Mouse (Mus musculus) right cerebral cortex, postnatal 36 days (tissue): Measurements from ENCODE around the gene Pde4b.

Source experiments
- DNase-seq, 2 experiments: peaks; one replicate each; pipeline ENCODE4 v3.0.0; 2022; ENCODE audit warnings: low spot score in 2 of 2, mixed read lengths in 1 of 2

Pde4b gene

GRCm38 (mm10) chr4:102607744-102608416, 520.5 kb downstream of the Pde4b start:
- peak in 1 of 2 experiments; percentile 64 for DNase-seq

GRCm38 (mm10) chr4:102612596-102612995, 525.3 kb downstream of the Pde4b start:
- no peak for DNase-seq

- no peak for DNase-seq
These were observed 530.4 kb downstream of the Pde4b start for GRCm38 (mm10) chr4:102617774-102618173.

- no peak for DNase-seq
These were observed 531.3 kb downstream of the Pde4b start for GRCm38 (mm10) chr4:102618609-102619008.

- DNase-seq, result no peak
These were observed 533.0 kb downstream of the Pde4b start for GRCm38 (mm10) chr4:102620179-102620910.

GRCm38 (mm10) chr4:102621120-102621519, 533.8 kb downstream of the Pde4b start:
- no peak for DNase-seq

GRCm38 (mm10) chr4:102622977-102623376, 535.6 kb downstream of the Pde4b start:
- no peak for DNase-seq

GRCm38 (mm10) chr4:102623789-102624611, 536.7 kb downstream of the Pde4b start:
- DNase-seq, result no peak

GRCm38 (mm10) chr4:102624937-102625336, 537.6 kb downstream of the Pde4b start:
- no peak for DNase-seq

- no peak for DNase-seq
These were observed 540.5 kb downstream of the Pde4b start for GRCm38 (mm10) chr4:102627799-102628198.

GRCm38 (mm10) chr4:102629621-102630020, 542.3 kb downstream of the Pde4b start:
- DNase-seq, result no peak

GRCm38 (mm10) chr4:102630261-102630660, 542.9 kb downstream of the Pde4b start:
- DNase-seq, result no peak

GRCm38 (mm10) chr4:102631624-102632023, 544.3 kb downstream of the Pde4b start:
- DNase-seq, result no peak

- no peak for DNase-seq
These were observed 545.9 kb downstream of the Pde4b start for GRCm38 (mm10) chr4:102633241-102633640.

- DNase-seq, result no peak
These were observed 547.9 kb downstream of the Pde4b start for GRCm38 (mm10) chr4:102635258-102635657.

GRCm38 (mm10) chr4:102635944-102636343, 548.6 kb downstream of the Pde4b start:
- DNase-seq, result no peak

GRCm38 (mm10) chr4:102637348-102637910, 550.1 kb downstream of the Pde4b start:
- no peak for DNase-seq

GRCm38 (mm10) chr4:102640942-102641341, 553.6 kb downstream of the Pde4b start:
- no peak for DNase-seq

GRCm38 (mm10) chr4:102644062-102644461, 556.7 kb downstream of the Pde4b start:
- DNase-seq, result no peak

- DNase-seq, result no peak
These were observed 559.7 kb downstream of the Pde4b start for GRCm38 (mm10) chr4:102647056-102647455.

- no peak for DNase-seq
These were observed 568.0 kb downstream of the Pde4b start for GRCm38 (mm10) chr4:102655331-102655730.

GRCm38 (mm10) chr4:102656494-102657036, 569.2 kb downstream of the Pde4b start:
- DNase-seq, result peak; percentile 8 to 16
